Mouse (Mus musculus) cortical plate, adult 2 months (tissue): ENCODE results near the gene Gm2115.

Source experiments
- CTCF ChIP-seq: fragments of 200-500 bp; IDR thresholded peaks from 2 replicates; pipeline ENCODE4 v1.5.1; 2011; ENCODE audit warnings: mild to moderate bottlenecking, control low read depth, low read length; ENCODE audit not compliant: insufficient read depth; ENCODE audit errors: extremely low read depth
- POLR2A ChIP-seq: fragments of 200-500 bp; IDR thresholded peaks from 2 replicates; pipeline ENCODE4 v1.6.1; 2011; ENCODE audit warnings: mild to moderate bottlenecking, low read length, control low read depth; ENCODE audit not compliant: insufficient read depth; ENCODE audit errors: extremely low read depth

GRCm38 (mm10) chr7:84585086-84585485, 56.3 kb downstream of the Gm2115 start:
- no peak for TF ChIP-seq CTCF
- TF ChIP-seq POLR2A: no peak
